Mouse (Mus musculus) natural killer cell, adult 2 months (primary cell): ENCODE results near the gene Ralgapa2.

Source experiments
- DNase-seq, 2 experiments: peaks; one replicate each; pipeline ENCODE4 v3.0.0; 2022; ENCODE audit warnings: low spot score in 2 of 2

Gene Ralgapa2

DNA sequence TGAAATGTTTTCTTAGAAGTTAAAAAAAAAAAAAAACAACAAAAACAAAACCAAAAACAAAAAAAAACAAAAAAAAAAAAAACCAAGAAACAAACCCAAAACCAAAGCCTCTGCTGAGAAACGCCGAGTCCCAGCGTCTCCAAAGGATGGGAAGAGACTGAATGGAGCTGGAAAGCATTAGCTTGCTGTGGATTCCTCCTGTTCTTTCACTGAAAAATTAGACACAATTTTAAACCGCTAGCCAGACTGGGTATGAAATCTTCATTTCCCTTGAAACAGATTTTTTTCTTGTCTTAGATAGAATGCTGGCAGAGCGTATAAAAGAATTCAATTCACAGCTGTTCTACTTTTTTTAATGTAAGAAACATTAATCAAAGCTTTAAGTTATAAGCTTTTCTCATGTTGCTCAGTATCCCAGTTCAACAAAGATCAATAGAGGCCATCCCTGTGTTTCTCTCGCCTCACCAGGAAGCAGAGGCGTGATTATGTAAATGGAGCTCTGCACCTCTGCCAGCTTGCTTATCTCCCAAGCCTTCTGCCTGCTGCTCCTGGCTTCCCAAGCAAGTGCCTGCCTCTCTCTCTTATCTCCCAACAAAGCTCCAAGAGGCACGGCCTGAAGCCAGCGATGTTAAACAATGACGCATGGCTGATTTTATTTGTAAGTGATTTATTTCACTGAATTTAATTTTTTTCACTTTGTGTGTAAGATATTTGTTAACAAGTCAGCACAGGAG lies 253.2 kb downstream of the Ralgapa2 start:
- no peak for DNase-seq

DNA sequence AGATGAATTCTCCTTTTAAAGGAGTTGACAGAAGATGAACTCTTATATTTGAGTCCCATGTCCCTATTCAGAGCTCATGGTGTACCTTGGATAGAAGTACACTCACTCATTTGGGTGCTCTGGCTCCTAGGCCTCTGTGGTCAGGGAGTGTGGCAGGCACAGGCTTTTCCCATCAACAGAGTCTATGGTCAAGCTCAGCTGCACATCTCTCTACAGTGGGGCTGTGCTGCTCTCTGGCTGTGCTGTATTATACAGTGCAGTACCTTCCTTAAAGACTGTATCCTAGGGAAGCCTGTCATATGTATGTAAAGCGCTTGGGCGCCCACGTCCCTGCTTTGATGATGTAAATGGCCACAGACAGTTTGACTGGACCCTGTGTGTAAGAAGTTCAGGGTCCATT lies 254.5 kb downstream of the Ralgapa2 start:
- DNase-seq = no peak

DNA sequence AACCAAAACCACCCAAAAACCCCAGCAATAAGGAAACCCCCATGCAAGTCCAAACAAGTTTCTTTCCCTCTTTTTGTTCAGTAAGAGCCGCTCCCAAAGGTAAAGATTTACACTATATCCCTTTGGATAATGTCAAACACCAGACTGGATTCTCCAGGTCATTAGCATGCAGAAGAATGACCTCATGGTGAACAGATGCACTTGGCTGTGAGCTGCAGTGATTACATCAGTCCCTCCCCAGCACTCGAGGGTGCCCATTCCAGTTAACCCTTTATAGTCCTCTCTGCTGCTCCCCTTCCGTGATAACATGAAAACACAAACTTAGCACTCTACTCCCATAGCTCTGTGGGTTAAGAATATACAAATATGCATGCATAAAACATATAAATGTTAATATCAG lies 255.1 kb downstream of the Ralgapa2 start:
- no peak for DNase-seq

DNA sequence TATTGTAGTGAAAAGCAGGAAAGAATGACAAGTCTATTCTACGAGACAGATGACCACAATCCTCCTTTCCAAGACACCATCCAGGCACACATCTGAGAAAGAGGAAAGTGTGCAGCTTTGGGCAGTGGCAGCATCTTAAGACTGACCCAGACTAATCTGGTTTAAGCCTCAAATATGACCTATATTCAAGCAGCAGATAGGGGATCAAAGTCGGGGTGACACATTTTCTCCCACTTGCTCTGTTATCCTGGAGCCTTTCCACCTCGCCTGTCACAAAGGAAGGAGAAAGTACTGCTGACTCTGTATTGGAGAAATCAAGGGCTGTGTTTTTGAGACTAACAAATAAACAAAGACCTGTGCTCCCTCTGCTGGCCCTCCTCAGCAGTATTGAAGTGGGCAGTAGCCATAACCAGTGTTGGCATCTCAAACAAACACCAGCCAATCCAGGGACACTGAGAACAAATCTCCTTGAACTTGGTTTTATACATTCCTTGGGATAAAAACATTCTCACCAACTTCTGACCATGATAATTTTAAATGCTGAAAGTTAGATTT lies 255.7 kb downstream of the Ralgapa2 start:
- no peak for DNase-seq

DNA sequence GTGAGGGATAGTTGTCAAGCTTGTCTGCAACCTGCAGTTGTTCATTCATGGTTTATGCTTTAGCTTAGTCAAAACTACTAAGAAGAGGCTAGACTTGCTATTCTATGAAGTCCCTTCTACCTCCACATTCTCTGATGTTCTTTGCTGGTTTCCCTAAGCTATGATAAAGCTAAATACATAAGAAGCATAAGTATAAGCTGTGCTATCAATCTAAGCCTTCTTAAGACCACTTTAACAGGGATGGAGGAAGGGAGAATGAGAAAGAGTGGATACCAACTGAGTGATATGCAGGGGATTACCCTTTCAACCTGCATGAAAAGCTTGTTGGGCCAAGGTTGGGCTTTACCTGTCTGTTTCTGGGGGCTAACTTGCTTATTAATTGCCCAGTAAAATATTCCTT lies 256.5 kb downstream of the Ralgapa2 start:
- no peak for DNase-seq

DNA sequence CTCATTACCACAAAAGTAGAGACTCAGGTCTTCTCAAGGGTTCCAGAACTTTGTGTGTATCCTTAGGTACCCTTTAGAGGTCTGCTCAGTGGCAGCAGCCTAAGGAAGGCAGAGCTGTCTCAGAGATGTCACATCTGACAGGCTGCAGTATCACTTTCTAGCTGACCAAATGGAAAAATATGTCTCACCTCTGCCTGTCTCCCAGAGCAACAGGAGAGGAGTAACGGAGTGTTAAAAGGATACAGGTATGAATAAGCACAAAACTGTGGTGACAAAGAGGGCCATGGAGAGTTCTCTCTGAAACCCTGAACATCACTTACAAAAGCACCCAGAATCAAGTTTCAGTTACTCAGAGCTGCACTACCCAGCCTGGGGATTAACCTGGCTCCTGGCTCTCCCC lies 257.8 kb downstream of the Ralgapa2 start:
- DNase-seq = no peak

DNA sequence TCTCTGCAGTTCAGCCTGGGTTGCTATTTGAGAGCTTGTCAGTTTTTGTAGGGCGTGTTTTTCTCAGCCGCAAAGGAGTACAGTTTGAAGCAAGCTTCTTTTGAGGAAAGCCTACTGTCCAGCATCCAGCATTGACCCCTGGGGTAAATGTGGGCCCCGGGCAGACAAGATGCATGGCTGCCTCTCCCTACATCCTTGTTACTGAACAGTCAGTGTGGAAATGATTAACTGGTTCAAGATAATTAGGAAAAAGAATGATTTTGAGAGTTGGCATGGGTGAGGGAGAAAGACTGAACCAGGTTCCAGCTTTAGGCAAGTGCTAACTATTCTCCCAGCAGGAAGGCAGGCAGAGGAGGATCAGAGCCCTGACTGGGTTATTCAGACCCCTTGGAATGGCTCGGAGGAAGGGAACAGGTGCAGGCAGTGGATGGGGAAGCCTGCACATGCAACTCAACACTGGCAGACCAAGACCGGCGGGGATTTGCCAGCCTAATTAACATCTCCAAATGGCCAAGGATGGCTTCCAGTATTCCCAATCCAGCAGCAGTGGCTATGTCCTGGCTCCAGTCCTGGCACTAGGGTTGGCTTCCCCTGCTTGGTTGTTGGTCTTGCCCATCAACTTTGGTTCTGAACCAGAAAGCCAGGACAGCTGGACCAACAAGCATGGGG lies 261.8 kb downstream of the Ralgapa2 start:
- no peak for DNase-seq

DNA sequence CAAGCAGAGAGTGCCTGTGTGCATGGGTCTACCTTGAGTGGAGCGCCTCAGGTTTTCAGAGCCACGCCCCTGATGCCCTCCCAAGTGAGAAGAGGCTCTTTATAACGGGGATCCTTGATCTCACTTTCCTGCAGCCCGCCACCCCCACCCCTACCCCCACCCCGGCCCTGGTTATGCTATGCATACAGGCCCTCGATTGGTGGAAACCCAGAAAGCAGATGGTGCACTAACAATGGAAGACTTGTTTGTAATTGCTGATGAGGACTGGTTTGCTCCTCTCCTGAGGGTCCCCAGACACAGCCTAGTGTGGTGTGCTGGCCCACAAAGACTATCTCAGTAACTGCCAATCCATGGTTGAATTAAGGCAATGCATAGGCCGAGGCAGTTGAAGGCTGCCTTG lies 263.1 kb downstream of the Ralgapa2 start:
- no peak for DNase-seq

DNA sequence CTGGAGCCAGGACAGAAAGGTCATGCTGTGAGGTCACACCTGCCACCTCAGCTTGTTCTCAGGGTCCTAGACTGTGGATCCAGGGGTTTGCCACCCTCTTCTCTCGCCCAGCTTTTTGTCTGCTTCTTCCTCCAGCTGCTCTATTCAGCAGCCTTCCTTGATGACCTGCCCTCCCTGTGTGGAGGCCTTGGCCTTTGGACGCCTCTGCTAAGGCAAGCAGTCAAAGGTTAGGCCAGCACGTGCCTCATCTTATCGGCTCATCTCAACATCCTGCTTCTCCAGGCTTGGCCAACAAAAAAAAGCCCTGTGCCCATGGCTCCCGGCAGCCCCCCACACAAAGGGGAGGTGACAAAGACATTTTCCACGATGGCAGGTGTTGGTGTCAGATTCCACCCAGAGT lies 264.6 kb downstream of the Ralgapa2 start:
- no peak for DNase-seq

DNA sequence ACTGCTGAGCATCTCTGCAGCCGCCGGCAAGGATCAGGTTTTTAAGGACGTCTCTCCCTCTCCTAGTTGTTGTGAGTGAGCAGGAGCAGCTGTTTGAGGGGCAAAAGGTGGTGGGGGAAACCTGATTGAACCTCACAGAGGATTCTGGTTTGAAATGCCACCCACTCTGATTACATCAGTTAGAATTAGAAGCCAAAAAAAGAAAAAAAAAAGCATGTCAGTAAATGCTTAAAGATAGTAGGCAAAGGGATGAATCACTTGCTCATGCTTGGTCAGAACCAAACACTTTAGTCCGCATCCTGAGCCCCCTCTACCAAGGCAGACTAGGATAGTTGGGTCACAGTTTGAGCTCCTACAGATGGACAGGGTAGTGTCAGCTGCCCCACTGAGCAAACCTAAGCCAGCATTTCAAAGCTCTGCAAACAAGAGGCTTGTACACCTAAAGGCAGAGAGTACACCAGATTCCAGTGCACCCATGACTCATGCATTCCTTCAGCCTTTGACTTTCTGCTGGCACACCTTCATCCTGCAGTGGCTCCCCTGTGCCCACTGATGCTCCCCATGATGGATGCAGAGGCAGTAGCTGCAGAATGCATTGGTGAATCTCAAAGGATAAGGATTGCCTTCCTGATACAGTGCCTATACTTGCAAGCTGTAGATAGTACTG lies 265.6 kb downstream of the Ralgapa2 start:
- no peak for DNase-seq

DNA sequence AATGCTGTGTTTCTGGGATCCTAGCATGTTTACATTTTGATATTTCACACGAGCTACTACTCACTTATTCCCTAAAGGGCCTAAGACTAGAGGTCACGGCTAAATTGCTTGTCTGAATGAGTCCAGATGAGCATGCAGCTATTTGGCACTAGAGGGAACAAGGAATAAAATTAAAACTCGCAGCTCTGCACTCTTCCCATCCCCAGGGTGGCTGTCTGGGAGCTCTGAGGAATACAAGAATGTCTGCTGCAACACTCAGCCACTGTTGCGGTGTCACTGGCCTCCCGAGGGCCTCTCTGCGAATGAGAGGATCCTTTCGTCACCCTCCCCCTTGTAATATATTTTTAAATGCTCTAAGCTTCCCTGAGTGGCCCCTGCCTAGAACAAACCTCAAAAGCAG lies 266.7 kb downstream of the Ralgapa2 start:
- DNase-seq = no peak

DNA sequence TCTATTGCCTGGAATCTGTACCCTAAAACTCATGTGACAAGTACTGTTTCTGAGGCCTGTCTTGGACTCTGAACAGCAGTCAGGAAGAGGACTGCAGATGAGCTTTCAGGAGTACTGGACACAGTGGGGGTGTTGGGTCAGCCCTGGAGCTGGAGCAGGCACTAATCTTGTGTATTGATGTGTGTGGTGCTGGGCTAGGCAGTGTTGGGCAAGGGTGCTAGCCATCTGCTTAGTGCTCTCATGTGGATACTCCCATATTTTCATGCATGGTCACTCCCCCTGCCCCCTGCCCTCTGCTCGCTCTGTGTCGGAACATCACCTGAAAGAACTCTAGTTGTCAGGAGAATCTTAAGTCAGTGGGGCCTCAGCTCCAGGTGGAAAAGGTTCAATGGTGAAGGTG lies 268.1 kb downstream of the Ralgapa2 start:
- no peak for DNase-seq

DNA sequence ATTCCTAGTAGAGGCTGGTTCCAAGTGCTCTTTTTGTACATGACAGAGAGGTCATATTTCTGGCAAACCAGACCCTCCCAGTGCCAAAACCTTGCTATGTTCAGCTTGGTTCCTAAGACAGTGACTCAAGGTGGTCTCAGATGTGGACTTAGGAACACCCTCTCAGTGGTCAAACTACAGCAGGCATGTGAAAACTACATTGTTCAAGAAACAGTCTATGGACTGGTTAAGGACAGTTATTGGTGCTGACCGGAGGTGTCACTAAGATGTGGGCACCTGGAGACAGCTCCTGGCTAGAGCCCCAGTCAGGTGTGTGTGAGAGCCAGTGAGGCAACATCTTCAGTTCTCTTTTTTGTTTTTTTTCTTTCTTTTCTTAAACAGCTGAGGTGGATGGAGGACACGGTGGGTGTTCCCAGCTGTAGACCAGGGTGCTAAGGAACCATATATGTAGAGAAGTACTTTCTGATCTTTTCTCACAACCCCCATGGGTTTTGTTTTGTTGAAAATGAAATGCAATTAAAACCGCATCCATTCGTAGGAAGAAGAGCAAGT lies 272.9 kb downstream of the Ralgapa2 start:
- no peak for DNase-seq

DNA sequence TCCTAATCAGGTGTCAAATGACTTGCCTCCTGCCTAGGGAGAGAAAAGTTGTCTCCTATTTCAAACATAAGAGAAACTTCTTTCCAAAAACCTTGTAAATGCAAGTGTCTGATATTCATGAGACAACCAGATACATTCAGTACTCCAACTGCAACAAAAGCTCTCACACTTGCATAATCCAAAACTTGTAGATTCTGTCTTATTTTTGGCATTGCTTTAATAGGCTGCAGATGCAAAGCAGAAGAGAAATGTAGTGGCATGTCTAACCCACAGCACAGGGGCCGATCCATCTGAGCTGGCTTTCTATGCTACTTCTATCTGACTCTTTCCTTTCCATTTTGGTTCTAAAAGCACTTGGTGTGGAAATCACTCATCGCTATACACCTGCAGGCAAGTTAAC lies 280.7 kb downstream of the Ralgapa2 start:
- no peak for DNase-seq

DNA sequence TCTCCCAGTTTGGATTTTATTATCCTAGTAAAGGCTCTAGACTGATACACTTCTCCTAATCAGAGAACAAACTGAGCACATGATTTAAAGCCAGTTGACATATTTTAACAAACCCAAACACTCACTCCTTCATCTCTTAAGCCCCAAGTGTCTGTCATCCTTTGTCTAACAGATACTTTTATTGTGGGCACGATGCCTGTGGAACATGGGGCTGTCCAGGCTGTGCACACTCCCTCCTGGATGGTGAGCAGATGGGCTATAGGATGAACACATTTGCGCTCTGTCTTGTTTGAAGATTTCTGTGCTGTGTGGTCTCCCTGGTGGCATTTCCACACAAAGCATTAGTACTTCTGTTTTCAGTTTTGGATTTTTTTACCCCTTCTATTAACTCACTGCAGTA lies 283.7 kb downstream of the Ralgapa2 start:
- no peak for DNase-seq

DNA sequence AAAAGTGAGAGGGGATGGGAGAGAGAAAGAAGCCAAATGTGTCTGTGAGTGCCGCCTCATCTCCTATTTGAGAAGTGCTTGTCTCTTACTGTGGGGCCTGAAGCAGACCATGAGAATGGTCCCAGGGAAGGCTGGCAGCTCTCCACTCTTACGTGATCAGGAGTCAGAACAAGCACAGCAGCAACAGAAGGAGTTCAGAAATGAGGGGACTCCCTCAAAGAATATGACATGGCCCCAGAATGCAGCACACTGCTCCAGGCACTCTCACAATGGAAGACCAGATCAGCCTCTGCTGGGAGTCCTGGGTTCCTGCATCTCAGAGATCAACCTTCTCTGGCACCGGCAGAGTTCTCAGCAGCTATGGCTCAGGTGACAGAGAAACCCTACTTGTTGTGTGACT lies 284.5 kb downstream of the Ralgapa2 start:
- no peak for DNase-seq

DNA sequence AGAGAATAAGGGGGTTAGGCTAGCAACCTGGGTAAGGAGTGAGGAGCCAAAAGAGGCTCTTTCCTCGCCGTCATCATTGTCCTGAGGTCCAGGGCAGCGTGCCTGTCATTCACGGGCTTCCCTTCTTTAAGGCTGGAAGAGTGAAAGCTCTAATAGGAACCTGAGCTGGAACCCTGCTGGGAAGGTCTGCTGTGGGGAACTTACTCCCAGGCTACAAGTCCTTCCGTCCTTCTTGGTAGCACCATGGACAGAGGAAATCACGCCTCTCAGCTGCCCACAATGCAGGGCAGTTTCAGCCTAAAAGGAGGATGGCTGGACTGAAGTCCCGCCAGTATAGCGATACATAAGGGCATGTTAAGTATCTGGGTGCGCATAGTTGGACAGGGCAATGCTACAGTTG lies 285.7 kb downstream of the Ralgapa2 start:
- DNase-seq = no peak

DNA sequence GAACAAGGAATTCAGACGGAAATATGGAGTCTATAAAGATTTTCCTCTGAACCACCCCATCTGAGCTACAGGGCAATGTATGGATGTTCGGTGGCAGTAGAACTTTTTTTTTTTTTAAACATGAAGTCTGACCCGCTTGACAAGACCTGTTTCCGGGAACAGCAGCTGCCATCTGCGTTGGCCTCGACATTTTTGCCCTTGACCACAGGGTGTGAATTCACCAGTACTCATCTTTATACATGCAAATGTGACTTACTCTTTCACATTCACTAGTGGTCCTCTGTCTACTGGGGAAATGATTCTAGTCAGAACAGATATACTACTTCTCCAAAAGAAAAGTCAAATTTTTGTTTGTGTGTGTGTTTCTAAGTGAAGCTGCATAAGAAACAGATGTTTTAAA lies 286.3 kb downstream of the Ralgapa2 start:
- DNase-seq = no peak

DNA sequence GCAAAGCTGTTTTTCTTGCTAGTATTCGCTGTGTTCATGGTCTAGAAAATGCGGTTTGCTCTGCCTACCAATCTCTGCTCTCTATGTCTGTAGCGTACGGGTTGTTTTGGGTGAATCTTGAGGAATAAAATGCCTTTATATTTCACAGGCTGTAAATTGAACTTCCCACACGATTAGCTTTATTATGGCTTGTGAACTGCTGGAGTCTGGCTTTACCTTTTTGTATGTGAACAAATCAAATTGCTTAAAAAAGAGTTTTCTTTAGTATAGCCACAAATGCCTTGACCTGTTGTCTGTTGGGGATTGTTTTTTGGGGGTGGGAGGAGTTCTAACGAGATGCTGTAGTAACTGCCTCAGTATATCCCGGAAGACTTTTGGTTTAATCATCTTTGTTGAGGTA lies 288.0 kb downstream of the Ralgapa2 start:
- no peak for DNase-seq

DNA sequence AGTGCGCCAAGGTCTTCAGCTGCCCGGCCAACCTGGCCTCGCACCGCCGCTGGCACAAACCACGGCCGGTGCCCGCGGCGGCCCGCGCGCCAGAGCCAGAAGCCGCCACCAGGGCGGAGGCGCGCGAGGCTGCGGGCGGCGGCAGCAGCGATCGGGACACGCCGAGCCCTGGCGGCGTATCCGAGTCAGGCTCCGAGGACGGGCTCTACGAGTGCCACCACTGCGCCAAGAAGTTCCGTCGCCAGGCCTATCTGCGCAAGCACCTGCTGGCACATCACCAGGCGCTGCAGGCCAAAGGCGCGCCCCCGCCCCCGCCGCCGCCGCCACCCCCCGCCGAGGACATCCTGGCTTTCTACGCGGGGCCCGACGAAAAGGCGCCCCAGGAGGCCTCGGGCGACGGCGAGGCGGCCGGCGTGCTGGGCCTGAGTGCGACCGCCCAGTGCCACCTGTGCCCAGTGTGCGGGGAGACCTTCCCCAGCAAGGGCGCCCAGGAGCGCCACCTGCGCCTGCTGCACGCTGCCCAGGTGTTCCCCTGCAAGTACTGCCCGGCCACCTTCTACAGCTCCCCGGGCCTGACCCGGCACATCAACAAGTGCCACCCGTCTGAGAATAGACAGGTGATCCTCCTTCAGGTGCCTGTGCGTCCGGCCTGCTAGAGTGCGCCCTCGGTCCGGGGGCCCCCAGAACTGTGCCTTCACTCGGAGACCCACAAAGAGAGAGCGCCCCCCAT lies 288.8 kb downstream of the Ralgapa2 start:
- DNase-seq = no peak

DNA sequence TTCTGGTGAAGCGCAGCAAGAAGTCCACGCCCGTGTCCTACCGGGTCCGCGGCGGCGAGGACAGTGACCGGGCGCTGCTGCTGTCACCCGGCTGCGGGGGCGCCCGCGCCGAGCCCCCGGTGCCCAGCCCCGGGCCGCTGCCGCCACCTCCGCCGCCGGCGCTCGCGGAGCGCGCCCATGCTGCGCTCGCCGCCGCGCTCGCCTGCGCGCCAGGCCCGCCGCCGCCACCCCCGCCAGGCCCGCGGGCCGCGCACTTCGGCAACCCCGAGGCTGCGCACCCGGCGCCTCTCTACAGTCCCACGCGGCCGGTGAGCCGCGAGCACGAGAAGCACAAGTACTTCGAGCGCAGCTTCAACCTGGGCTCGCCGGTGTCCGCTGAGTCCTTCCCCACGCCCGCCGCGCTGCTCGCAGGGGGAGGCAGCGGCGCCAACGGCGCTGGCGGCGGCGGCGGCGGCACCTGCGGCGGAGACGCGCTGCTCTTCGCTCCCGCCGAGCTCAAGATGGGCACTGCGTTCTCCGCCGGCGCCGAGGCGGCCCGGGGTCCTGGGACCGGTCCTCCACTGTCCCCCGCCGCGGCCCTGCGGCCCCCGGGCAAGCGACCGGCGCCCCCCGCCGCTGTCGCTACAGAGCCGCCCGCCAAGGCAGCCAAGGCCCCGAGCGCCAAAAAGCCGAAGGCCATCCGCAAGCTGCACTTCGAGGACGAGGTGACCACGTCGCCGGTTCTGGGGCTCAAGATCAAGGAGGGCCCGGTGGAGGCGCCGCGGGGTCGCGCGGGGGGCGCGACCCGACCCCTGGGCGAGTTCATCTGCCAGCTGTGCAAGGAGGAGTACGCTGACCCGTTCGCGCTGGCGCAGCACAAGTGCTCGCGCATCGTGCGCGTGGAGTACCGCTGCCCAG lies 289.6 kb downstream of the Ralgapa2 start:
- DNase-seq = no peak
